Mouse (Mus musculus) heart, embryonic 10.5 days (tissue): ENCODE measurements around the gene Babam2. TPM values are rescaled to one million over a fixed set of nuclear protein-coding genes. Genes with fewer than 3 reads are reported as not detected.

Experiments used
- microRNA-seq: library from miRNA; unstranded; fragments of <30 nt; microRNA quantifications from one replicate; pipeline ENCODE4, GENCODE M21; 2017
- polyA plus RNA-seq: library from polyadenylated mRNA; unstranded; fragments of >200 nt; fragmentation: Nextera tagmentation; extraction: Ambion mirVana; gene quantifications from 2 replicates; pipeline ENCODE4 v1.2.1, GENCODE M21; 2016

Gene Babam2
- polyA plus RNA-seq, 1 experiment from 2014 or later, result 43.6 TPM

Small RNA genes within 50 kb of the gene (microRNA-seq; reads per million reads assigned to microRNA genes)
- gene Mir3473e, result not detected

Other genes starting within 250 kb of the Babam2 start
- gene Zfp512, start 245.3 kb upstream of the Babam2 start, polyA plus RNA-seq, result 49.5 and 56.9 TPM in 2 replicates
- gene 4930548H24Rik, start 211.9 kb upstream of the Babam2 start, polyA plus RNA-seq, result not detected in 2 replicates
- gene Gpn1, start 202.9 kb upstream of the Babam2 start, polyA plus RNA-seq, result 70.2 and 81.7 TPM in 2 replicates
- gene Slc4a1ap, start 170.7 kb upstream of the Babam2 start, polyA plus RNA-seq, result 24.2 and 31.5 TPM in 2 replicates
- gene Supt7l, start 169.9 kb upstream of the Babam2 start, polyA plus RNA-seq, result 21.7 and 22.5 TPM in 2 replicates
- 294 and 320 TPM in 2 replicates for gene Mrpl33, start 100.7 kb upstream of the Babam2 start, polyA plus RNA-seq
- 6.2 and 6.8 TPM in 2 replicates for gene Rbks, start 57 bp upstream of the Babam2 start, polyA plus RNA-seq